Mouse (Mus musculus): ENCODE measurements around the gene Angptl1. TPM values are rescaled to one million over a fixed set of nuclear protein-coding genes. Genes with fewer than 3 reads are reported as not detected.
A peak's percentile ranks its signal among the peaks of the same experiment; 100 is the strongest.

Gene Angptl1
- polyA plus RNA-seq, 2 experiments: 0.07 TPM; not detected in 1

- Histone ChIP-seq H3K4me1 (replicated peaks; ENCODE audit: control insufficient read depth in 2 of 2, insufficient read depth in 2 of 2, low read length in 1 of 2) (no peaks in the 10 kb centered on the region), H3K27me3 (ENCODE audit: control insufficient read depth, insufficient read depth, low read length) (no peaks in the 10 kb centered on the region), H3K9ac (replicated peaks) (no peak overlapping the region), H3K4me3 (ENCODE audit: insufficient read depth in 1 of 2, low read depth in 2 of 2, low read length in 2 of 2) (no peak overlapping the region), H3K9me3 (ENCODE audit: control insufficient read depth, low read length) (no peaks in the 10 kb centered on the region), H3K4me2 (ENCODE audit: low read depth) (no peak overlapping the region), H3K36me3 (replicated peaks; ENCODE audit: control insufficient read depth, insufficient read depth, low read depth) (no peaks in the 10 kb centered on the region; the same call in 1 of the 2 replicates), H3K27ac (no peak overlapping the region)
- ATAC-seq (ENCODE audit: insufficient read depth): no peak
- DNase-seq (ENCODE audit: low read depth in 3 of 3, low spot score in 3 of 3): no peak
- TF ChIP-seq CTCF (IDR thresholded peaks at IDR 0.05; ENCODE audit: low read depth): no peak
- no peak for TF ChIP-seq EP300 (IDR thresholded peaks at IDR 0.05; ENCODE audit: low read depth)
- 74% methylated on average over 2 of the region's 2 CpGs for WGBS (ENCODE audit: insufficient replicate concordance)
These were observed 47.5 kb downstream of the Angptl1 start for GRCm38 (mm10) chr1:156885879-156886278.

GRCm38 (mm10) chr1:156888830-156889229, 50.5 kb downstream of the Angptl1 start:
- H3K4me2 ChIP-seq (ENCODE audit: low read depth): no peak overlapping the region
- DNase-seq (ENCODE audit: low read depth in 3 of 3, low spot score in 3 of 3): no peak
- H3K27me3 ChIP-seq (ENCODE audit: control insufficient read depth, insufficient read depth, low read length): no peaks in the 10 kb centered on the region
- no peaks in the 10 kb centered on the region for H3K9me3 ChIP-seq (ENCODE audit: control insufficient read depth, low read length)
- no peak overlapping the region for H3K4me3 ChIP-seq (ENCODE audit: insufficient read depth in 1 of 2, low read depth in 2 of 2, low read length in 2 of 2)
- H3K4me1 ChIP-seq (replicated peaks; ENCODE audit: control insufficient read depth in 2 of 2, insufficient read depth in 2 of 2, low read length in 1 of 2): no peaks in the 10 kb centered on the region
- no peaks in the 10 kb centered on the region; the same call in 1 of the 2 replicates for H3K36me3 ChIP-seq (replicated peaks; ENCODE audit: control insufficient read depth, insufficient read depth, low read depth)
- H3K9ac ChIP-seq (replicated peaks): no peak overlapping the region
- 68% methylated on average over 4 of the region's 4 CpGs for WGBS (ENCODE audit: insufficient replicate concordance)
- no peak for TF ChIP-seq EP300 (IDR thresholded peaks at IDR 0.05; ENCODE audit: low read depth)
- no peak for TF ChIP-seq CTCF (IDR thresholded peaks at IDR 0.05; ENCODE audit: low read depth)
- H3K27ac ChIP-seq: no peak overlapping the region
- no peak for ATAC-seq (ENCODE audit: insufficient read depth)

- TF ChIP-seq EP300 (IDR thresholded peaks at IDR 0.05; ENCODE audit: low read depth) (no peak), CTCF (IDR thresholded peaks at IDR 0.05; ENCODE audit: low read depth) (peak; percentile 34)
- no peak for ATAC-seq (ENCODE audit: insufficient read depth)
- no peaks in the 10 kb centered on the region; the same call in 1 of the 2 replicates for H3K36me3 ChIP-seq (replicated peaks; ENCODE audit: control insufficient read depth, insufficient read depth, low read depth)
- H3K27me3 ChIP-seq (ENCODE audit: control insufficient read depth, insufficient read depth, low read length): no peaks in the 10 kb centered on the region
- no peak overlapping the region for H3K27ac ChIP-seq
- no peak for DNase-seq (ENCODE audit: low read depth in 3 of 3, low spot score in 3 of 3)
- no peaks in the 10 kb centered on the region for H3K4me1 ChIP-seq (replicated peaks; ENCODE audit: control insufficient read depth in 2 of 2, insufficient read depth in 2 of 2, low read length in 1 of 2)
- H3K9ac ChIP-seq (replicated peaks): no peak overlapping the region
- 76% methylated on average over 4 of the region's 4 CpGs for WGBS (ENCODE audit: insufficient replicate concordance)
- no peaks in the 10 kb centered on the region for H3K9me3 ChIP-seq (ENCODE audit: control insufficient read depth, low read length)
- no peak overlapping the region for H3K4me2 ChIP-seq (ENCODE audit: low read depth)
- no peak overlapping the region for H3K4me3 ChIP-seq (ENCODE audit: insufficient read depth in 1 of 2, low read depth in 2 of 2, low read length in 2 of 2)
These were observed 53.2 kb downstream of the Angptl1 start for GRCm38 (mm10) chr1:156891561-156891960.

- Histone ChIP-seq H3K4me3 (ENCODE audit: insufficient read depth in 1 of 2, low read depth in 2 of 2, low read length in 2 of 2) (no peak overlapping the region), H3K27ac (no peak overlapping the region), H3K27me3 (ENCODE audit: control insufficient read depth, insufficient read depth, low read length) (no peaks in the 10 kb centered on the region), H3K4me2 (ENCODE audit: low read depth) (no peak overlapping the region), H3K36me3 (replicated peaks; ENCODE audit: control insufficient read depth, insufficient read depth, low read depth) (no peaks in the 10 kb centered on the region), H3K9me3 (ENCODE audit: control insufficient read depth, low read length) (no peaks in the 10 kb centered on the region), H3K9ac (replicated peaks) (no peak overlapping the region), H3K4me1 (replicated peaks; ENCODE audit: control insufficient read depth in 2 of 2, insufficient read depth in 2 of 2, low read length in 1 of 2) (no peaks in the 10 kb centered on the region)
- TF ChIP-seq CTCF (IDR thresholded peaks at IDR 0.05; ENCODE audit: low read depth) (no peak), EP300 (IDR thresholded peaks at IDR 0.05; ENCODE audit: low read depth) (no peak)
- 78% methylated on average over 6 of the region's 6 CpGs for WGBS (ENCODE audit: insufficient replicate concordance)
- ATAC-seq (ENCODE audit: insufficient read depth) (no peak), DNase-seq (ENCODE audit: low read depth in 3 of 3, low spot score in 3 of 3) (no peak)
These were observed 63.3 kb downstream of the Angptl1 start for GRCm38 (mm10) chr1:156901689-156902088.

GRCm38 (mm10) chr1:156903899-156904298, 65.5 kb downstream of the Angptl1 start:
- no peak overlapping the region for H3K27ac ChIP-seq
- DNase-seq (ENCODE audit: low read depth in 3 of 3, low spot score in 3 of 3) (no peak), ATAC-seq (ENCODE audit: insufficient read depth) (no peak)
- H3K4me3 ChIP-seq (ENCODE audit: insufficient read depth in 1 of 2, low read depth in 2 of 2, low read length in 2 of 2): no peak overlapping the region
- H3K4me2 ChIP-seq (ENCODE audit: low read depth): no peak overlapping the region
- no peak for TF ChIP-seq CTCF (IDR thresholded peaks at IDR 0.05; ENCODE audit: low read depth)
- no peak for TF ChIP-seq EP300 (IDR thresholded peaks at IDR 0.05; ENCODE audit: low read depth)
- 85% methylated on average over 3 of the region's 3 CpGs for WGBS (ENCODE audit: insufficient replicate concordance)
- no peaks in the 10 kb centered on the region for H3K36me3 ChIP-seq (replicated peaks; ENCODE audit: control insufficient read depth, insufficient read depth, low read depth)
- no peaks in the 10 kb centered on the region for H3K4me1 ChIP-seq (replicated peaks; ENCODE audit: control insufficient read depth in 2 of 2, insufficient read depth in 2 of 2, low read length in 1 of 2)
- H3K9ac ChIP-seq (replicated peaks): no peak overlapping the region
- no peaks in the 10 kb centered on the region for H3K9me3 ChIP-seq (ENCODE audit: control insufficient read depth, low read length)
- no peaks in the 10 kb centered on the region for H3K27me3 ChIP-seq (ENCODE audit: control insufficient read depth, insufficient read depth, low read length)

Measured in liver, embryonic 14.5 days (tissue).